Mouse (Mus musculus): Measurements from ENCODE around the gene Tex2. TPM values are rescaled to one million over a fixed set of nuclear protein-coding genes. Genes with fewer than 3 reads are reported as not detected.

Gene Tex2
- total and polyA plus RNA-seq, 2 experiments from 2014 or later, result 30.8 to 60.5 TPM

- no peaks in the 10 kb centered on the region for H3K9me3 ChIP-seq (ENCODE audit: low read length)
- H3K27ac ChIP-seq, result no peak overlapping the region
- ATAC-seq (no peak), DNase-seq (ENCODE audit: low spot score) (no peak)
- no peaks in the 10 kb centered on the region for H3K36me3 ChIP-seq (ENCODE audit: insufficient read depth, low read length)
- no peak for TF ChIP-seq CTCF (IDR thresholded peaks at IDR 0.05; ENCODE audit: low read depth)
- no peaks in the 10 kb centered on the region for H3K27me3 ChIP-seq (ENCODE audit: insufficient read depth, low read length)
- no peak overlapping the region for H3K9ac ChIP-seq (replicated peaks; ENCODE audit: low read length)
- 92% methylated on average over 4 of the region's 4 CpGs for WGBS
- H3K4me3 ChIP-seq (ENCODE audit: low read length), result no peak overlapping the region
- no peaks in the 10 kb centered on the region for H3K4me1 ChIP-seq (ENCODE audit: insufficient read depth, low read length)
- no peak overlapping the region for H3K4me2 ChIP-seq (ENCODE audit: low read depth, low read length)
Observed at GRCm38 (mm10) chr11:106477505-106478160, 135.6 kb downstream of the Tex2 start.

GRCm38 (mm10) chr11:106475309-106475708, 137.9 kb downstream of the Tex2 start:
- Histone ChIP-seq H3K9me3 (ENCODE audit: low read length) (no peaks in the 10 kb centered on the region), H3K9ac (replicated peaks; ENCODE audit: low read length) (no peak overlapping the region), H3K27me3 (ENCODE audit: insufficient read depth, low read length) (no peaks in the 10 kb centered on the region), H3K4me1 (ENCODE audit: insufficient read depth, low read length) (no peaks in the 10 kb centered on the region), H3K36me3 (ENCODE audit: insufficient read depth, low read length) (no peaks in the 10 kb centered on the region), H3K27ac (no peak overlapping the region), H3K4me3 (ENCODE audit: low read length) (no peak overlapping the region), H3K4me2 (ENCODE audit: low read depth, low read length) (no peak overlapping the region)
- ATAC-seq (no peak), DNase-seq (ENCODE audit: low spot score) (no peak)
- 100% methylated on average over 1 of the region's 1 CpGs for WGBS
- no peak for TF ChIP-seq CTCF (IDR thresholded peaks at IDR 0.05; ENCODE audit: low read depth)

GRCm38 (mm10) chr11:106471629-106472028, 141.6 kb downstream of the Tex2 start:
- H3K9me3 ChIP-seq (ENCODE audit: low read length), result no peaks in the 10 kb centered on the region
- TF ChIP-seq CTCF (IDR thresholded peaks at IDR 0.05; ENCODE audit: low read depth), result no peak
- no peak for ATAC-seq

GRCm38 (mm10) chr11:106468509-106468908, 144.7 kb downstream of the Tex2 start:
- Histone ChIP-seq H3K9ac (replicated peaks; ENCODE audit: low read length) (no peak overlapping the region), H3K4me3 (ENCODE audit: low read length) (no peak overlapping the region), H3K27ac (no peak overlapping the region), H3K4me1 (ENCODE audit: insufficient read depth, low read length) (no peaks in the 10 kb centered on the region), H3K4me2 (ENCODE audit: low read depth, low read length) (no peak overlapping the region), H3K9me3 (ENCODE audit: low read length) (no peaks in the 10 kb centered on the region), H3K36me3 (ENCODE audit: insufficient read depth, low read length) (no peaks in the 10 kb centered on the region), H3K27me3 (ENCODE audit: insufficient read depth, low read length) (no peaks in the 10 kb centered on the region)
- 97% methylated on average over 1 of the region's 1 CpGs for WGBS
- ATAC-seq, result no peak
- DNase-seq (ENCODE audit: low spot score), result no peak
- TF ChIP-seq CTCF (IDR thresholded peaks at IDR 0.05; ENCODE audit: low read depth), result no peak

More at GRCm38 (mm10) chr11:106471629-106472028, 141.6 kb downstream of the Tex2 start:
- Histone ChIP-seq H3K9ac (replicated peaks; ENCODE audit: low read length) (no peak overlapping the region), H3K4me2 (ENCODE audit: low read depth, low read length) (no peak overlapping the region), H3K27me3 (ENCODE audit: insufficient read depth, low read length) (no peaks in the 10 kb centered on the region), H3K4me1 (ENCODE audit: insufficient read depth, low read length) (no peaks in the 10 kb centered on the region), H3K27ac (no peak overlapping the region), H3K36me3 (ENCODE audit: insufficient read depth, low read length) (no peaks in the 10 kb centered on the region), H3K4me3 (ENCODE audit: low read length) (no peak overlapping the region)
- DNase-seq (ENCODE audit: low spot score), result no peak
- WGBS, result 100% methylated on average over 1 of the region's 1 CpGs

GRCm38 (mm10) chr11:106465932-106466331, 147.3 kb downstream of the Tex2 start:
- Histone ChIP-seq H3K4me2 (ENCODE audit: low read depth, low read length) (no peak overlapping the region), H3K36me3 (ENCODE audit: insufficient read depth, low read length) (no peaks in the 10 kb centered on the region), H3K9me3 (ENCODE audit: low read length) (no peaks in the 10 kb centered on the region), H3K27ac (no peak overlapping the region), H3K4me3 (ENCODE audit: low read length) (no peak overlapping the region), H3K27me3 (ENCODE audit: insufficient read depth, low read length) (no peaks in the 10 kb centered on the region), H3K9ac (replicated peaks; ENCODE audit: low read length) (no peak overlapping the region), H3K4me1 (ENCODE audit: insufficient read depth, low read length) (no peaks in the 10 kb centered on the region)
- TF ChIP-seq CTCF (IDR thresholded peaks at IDR 0.05; ENCODE audit: low read depth), result no peak
- ATAC-seq, result no peak
- 90% methylated on average over 4 of the region's 4 CpGs for WGBS
- no peak for DNase-seq (ENCODE audit: low spot score)

- Histone ChIP-seq H3K27me3 (ENCODE audit: insufficient read depth, low read length) (no peaks in the 10 kb centered on the region), H3K9me3 (ENCODE audit: low read length) (no peaks in the 10 kb centered on the region), H3K4me1 (ENCODE audit: insufficient read depth, low read length) (no peaks in the 10 kb centered on the region), H3K9ac (replicated peaks; ENCODE audit: low read length) (no peak overlapping the region), H3K4me2 (ENCODE audit: low read depth, low read length) (no peak overlapping the region), H3K27ac (no peak overlapping the region), H3K36me3 (ENCODE audit: insufficient read depth, low read length) (no peaks in the 10 kb centered on the region), H3K4me3 (ENCODE audit: low read length) (no peak overlapping the region)
- TF ChIP-seq CTCF (IDR thresholded peaks at IDR 0.05; ENCODE audit: low read depth), result no peak
- no peak for ATAC-seq
- WGBS, result 93% methylated on average over 1 of the region's 1 CpGs
- DNase-seq (ENCODE audit: low spot score), result no peak
Observed at GRCm38 (mm10) chr11:106465545-106465903, 147.7 kb downstream of the Tex2 start.

- 76% methylated on average over 4 of the region's 4 CpGs for WGBS
- Histone ChIP-seq H3K4me3 (ENCODE audit: low read length) (no peak overlapping the region), H3K4me2 (ENCODE audit: low read depth, low read length) (no peak overlapping the region), H3K9me3 (ENCODE audit: low read length) (no peaks in the 10 kb centered on the region), H3K9ac (replicated peaks; ENCODE audit: low read length) (no peak overlapping the region), H3K27me3 (ENCODE audit: insufficient read depth, low read length) (no peaks in the 10 kb centered on the region), H3K36me3 (ENCODE audit: insufficient read depth, low read length) (no peaks in the 10 kb centered on the region), H3K4me1 (ENCODE audit: insufficient read depth, low read length) (no peaks in the 10 kb centered on the region), H3K27ac (no peak overlapping the region)
- no peak for TF ChIP-seq CTCF (IDR thresholded peaks at IDR 0.05; ENCODE audit: low read depth)
- DNase-seq (ENCODE audit: low spot score) (no peak), ATAC-seq (no peak)
Observed at GRCm38 (mm10) chr11:106464681-106465544, 148.3 kb downstream of the Tex2 start.
